Mouse (Mus musculus): Measurements from ENCODE around the gene Cdc34.

DNA sequence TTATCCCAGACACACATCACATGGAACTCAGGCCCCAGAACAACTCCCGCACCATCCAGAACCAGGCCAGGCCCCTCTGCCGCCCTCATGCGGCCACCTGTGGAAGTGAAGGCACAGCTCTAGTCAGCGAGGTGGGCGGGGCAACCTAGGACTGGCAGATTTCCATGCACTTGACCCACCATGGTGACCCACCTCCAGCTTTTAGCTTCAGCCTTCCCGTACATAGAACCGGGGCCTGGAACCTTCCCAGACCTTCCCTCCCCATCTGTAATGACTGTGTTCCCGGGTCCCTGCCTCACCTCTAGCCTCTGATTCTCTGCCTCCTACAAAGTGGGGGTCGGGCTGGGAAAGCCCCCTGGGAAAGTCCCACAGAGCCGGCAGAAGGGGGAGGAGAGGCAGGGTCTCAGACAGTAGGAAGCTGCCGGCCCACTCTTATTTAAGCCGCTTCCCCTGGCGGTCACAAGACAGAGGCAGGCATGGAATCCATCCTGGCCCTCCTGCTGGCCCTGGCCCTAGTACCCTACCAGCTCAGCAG lies 17.8 kb upstream of the Cdc34 start, which contains the start of gene Madcam1:
- TF ChIP-seq CTCF (conservative IDR thresholded peaks at IDR 0.05; ENCODE audit: low read length) (peak; percentile 100), POU5F1 (IDR thresholded peaks at IDR 0.05; ENCODE audit: borderline replicate concordance, low read length) (no peak)
